Mouse (Mus musculus): Measurements from ENCODE around the gene Gm11037. TPM values are rescaled to one million over a fixed set of nuclear protein-coding genes. Genes with fewer than 3 reads are reported as not detected.

The Gm11037 gene
- total RNA-seq, 2 experiments from 2014 or later = not detected

Other genes starting within 250 kb of the Gm11037 start
- 10 to 100 TPM; 80.1 to 90.1 TPM for gene 4930402H24Rik, start 227.1 kb upstream of the Gm11037 start, total RNA-seq (2021)
- gene Atrn, start 227.0 kb upstream of the Gm11037 start, total RNA-seq (2021) = 100 to 1,000 TPM; 113 TPM
- 10 to 100 TPM; 60.3 to 67.9 TPM for gene Gfra4, start 90.4 kb upstream of the Gm11037 start, total RNA-seq (2021)
- under 1 TPM in 1 of 2 experiments, not detected in 1; 0.40 TPM for gene Adam33, start 69.7 kb upstream of the Gm11037 start, total RNA-seq (2021)
- under 1 TPM; 0.27 to 0.33 TPM for gene Siglec1, start 46.7 kb upstream of the Gm11037 start, total RNA-seq (2021)
- gene Hspa12b, start 6.2 kb upstream of the Gm11037 start, total RNA-seq (2021) = 1 to 10 TPM; 7.5 to 9.1 TPM
- gene 1700037H04Rik, start 26.6 kb downstream of the Gm11037 start, total RNA-seq (2021) = 10 to 100 TPM; 51.3 to 51.8 TPM
- 10 to 100 TPM; 73.9 to 76.5 TPM for gene Cenpb, start 46.6 kb downstream of the Gm11037 start, total RNA-seq (2021)
- gene Cdc25b, start 53.5 kb downstream of the Gm11037 start, total RNA-seq (2021) = 10 to 100 TPM; 16.0 to 20.1 TPM
- gene Spef1, start 53.8 kb downstream of the Gm11037 start, total RNA-seq (2021) = 10 to 100 TPM; 10.9 to 14.4 TPM
- 10 to 100 TPM; 22.2 to 25.7 TPM for gene Ap5s1, start 73.6 kb downstream of the Gm11037 start, total RNA-seq (2021)
- 1 to 10 TPM; 6.5 to 6.8 TPM for gene Mavs, start 100.6 kb downstream of the Gm11037 start, total RNA-seq (2021)
- 10 to 100 TPM; 54.5 to 59.4 TPM for gene Pank2, start 129.0 kb downstream of the Gm11037 start, total RNA-seq (2021)
- gene Rnf24, start 219.4 kb downstream of the Gm11037 start, total RNA-seq (2021) = 10 to 100 TPM; 28.3 to 29.5 TPM

Data from layer of hippocampus, postnatal 36 days (tissue).